19 mouse cellular contexts compared by ENCODE assay signal in the genomic region with DNA sequence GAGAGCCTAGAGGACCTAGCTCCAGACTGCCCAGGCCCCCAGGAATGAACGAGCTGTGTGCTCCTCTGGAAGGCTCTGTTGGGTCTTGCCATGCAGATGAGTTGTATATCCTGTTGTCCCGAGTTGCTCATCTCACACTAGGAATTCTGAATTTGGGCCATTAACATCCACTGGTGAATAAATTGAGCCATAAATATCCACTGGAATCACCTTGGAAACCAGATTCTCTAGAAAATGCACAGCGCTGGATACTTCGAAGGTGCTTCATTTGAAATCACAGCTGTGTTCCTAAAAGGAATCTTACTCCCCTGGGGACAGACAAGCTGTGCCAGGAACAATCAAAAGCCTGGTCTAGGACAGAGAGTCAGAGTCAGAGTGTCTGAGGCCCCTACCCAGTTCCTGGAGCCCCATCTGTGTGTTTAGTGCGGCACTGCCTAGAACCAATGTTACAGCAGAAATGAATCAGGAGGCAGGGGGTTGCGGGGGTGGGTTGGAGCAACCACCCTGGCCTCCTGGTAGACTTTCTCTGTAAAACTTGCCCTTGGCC.
DNase-seq lines count a peak whose midpoint lies in the region; ATAC-seq and TF ChIP-seq lines count a peak whose summit lies in the region.
"Had no signal": no experiment of that assay in that cellular context is flagged by ENCODE, and none has a peak within 500 bp of the region (broad histone marks: within the 10 kb centered on the region; RNA-seq: fewer than 3 reads in every experiment).

No protein-coding gene starts in this region.

- no peaks in the 10 kb centered on the region for H3K36me3 ChIP-seq in heart, embryonic 11.5 days (ENCODE audit: control insufficient read depth, insufficient read depth, low read length)
- peaks cover 10% of the 10 kb centered on the region; the same call in 1 of the 2 replicates for H3K36me3 ChIP-seq in midbrain, embryonic 14.5 days (ENCODE audit: control insufficient read depth, insufficient read depth, low read length)
- no peaks in the 10 kb centered on the region for H3K36me3 ChIP-seq in midbrain, embryonic 11.5 days (ENCODE audit: control insufficient read depth, insufficient read depth, low read length)
- H3K36me3 ChIP-seq in midbrain, embryonic 16.5 days (ENCODE audit: control insufficient read depth, insufficient read depth, low read length): no peaks in the 10 kb centered on the region; the same call in none of the 2 replicates
- H3K36me3 ChIP-seq in thymus, adult 2 months (ENCODE audit: control insufficient read depth, insufficient read depth, low read length): no peaks in the 10 kb centered on the region
- H3K36me3 ChIP-seq: limb, embryonic 13.5 days; liver, embryonic 13.5 days had no signal

- no peaks in the 10 kb centered on the region for H3K9me3 ChIP-seq in heart, embryonic 11.5 days (replicated peaks; ENCODE audit: control insufficient read depth, low read length)
- H3K9me3 ChIP-seq in midbrain, embryonic 14.5 days (ENCODE audit: control insufficient read depth, low read length): no peaks in the 10 kb centered on the region
- H3K9me3 ChIP-seq in midbrain, embryonic 11.5 days (ENCODE audit: control insufficient read depth, low read length): no peaks in the 10 kb centered on the region
- H3K9me3 ChIP-seq in midbrain, embryonic 16.5 days (replicated peaks; ENCODE audit: control insufficient read depth, low read length, poor library complexity, severe bottlenecking): no peaks in the 10 kb centered on the region
- H3K9me3 ChIP-seq: limb, embryonic 13.5 days had no signal

- no peak overlapping the region for H3K4me2 ChIP-seq in heart, embryonic 11.5 days
- H3K4me2 ChIP-seq in midbrain, embryonic 14.5 days (ENCODE audit: low read length): no peak overlapping the region
- no peak overlapping the region for H3K4me2 ChIP-seq in midbrain, embryonic 11.5 days
- no peak overlapping the region for H3K4me2 ChIP-seq in midbrain, embryonic 16.5 days (ENCODE audit: low read length)
- H3K4me2 ChIP-seq: limb, embryonic 13.5 days; liver, embryonic 13.5 days; lung, embryonic 14.5 days had no signal

- DNase-seq in heart, adult 11 months: peak; percentile 62
- DNase-seq in midbrain, embryonic 14.5 days: peak; percentile 28
- no peak for DNase-seq in midbrain, embryonic 11.5 days (ENCODE audit: low spot score, missing footprints)
- no peak for DNase-seq in adrenal gland, adult 8-10 months
- DNase-seq in thymus, adult 2 months: no peak
- DNase-seq: adrenal gland, postnatal 25 days; cerebellum, adult 11-12 months; cerebellum, postnatal 25 days; heart, postnatal 36 days; kidney, postnatal 4 days; liver, embryonic 13.5 days; lung, embryonic 14.5 days; lung, postnatal 36 days; right cerebral cortex, postnatal 14 days; spleen, adult 18-20 months had no signal

- TF ChIP-seq CTCF in thymus, adult 2 months (IDR thresholded peaks at IDR 0.05; ENCODE audit: borderline replicate concordance, control insufficient read depth, extremely low read depth, insufficient read depth, low read length, poor library complexity): no peak

- H3K27ac ChIP-seq in heart, embryonic 11.5 days (ENCODE audit: low read depth, low read length): no peak overlapping the region
- H3K27ac ChIP-seq in midbrain, embryonic 14.5 days (replicated peaks; ENCODE audit: low read depth, low read length): no peak overlapping the region
- H3K27ac ChIP-seq in midbrain, embryonic 11.5 days (ENCODE audit: low read depth, low read length): no peak overlapping the region
- H3K27ac ChIP-seq in midbrain, embryonic 16.5 days (ENCODE audit: low read length): peak overlapping the region; percentile 44; the same call in 1 of the 2 replicates
- H3K27ac ChIP-seq in thymus, adult 2 months (ENCODE audit: control insufficient read depth, insufficient read depth, low read length): no peak overlapping the region
- H3K27ac ChIP-seq: limb, embryonic 13.5 days; liver, embryonic 13.5 days had no signal

- H3K4me3 ChIP-seq in heart, embryonic 11.5 days (ENCODE audit: low read depth, low read length): no peak overlapping the region
- H3K4me3 ChIP-seq in midbrain, embryonic 14.5 days (replicated peaks; ENCODE audit: low read depth, low read length): no peak overlapping the region
- no peak overlapping the region for H3K4me3 ChIP-seq in midbrain, embryonic 11.5 days (ENCODE audit: low read depth, low read length)
- H3K4me3 ChIP-seq in midbrain, embryonic 16.5 days (ENCODE audit: low read depth, low read length): no peak overlapping the region
- H3K4me3 ChIP-seq in thymus, adult 2 months (ENCODE audit: control insufficient read depth, insufficient read depth, low read length): no peak overlapping the region
- H3K4me3 ChIP-seq: limb, embryonic 13.5 days; liver, embryonic 13.5 days had no signal

- no peaks in the 10 kb centered on the region for H3K4me1 ChIP-seq in heart, embryonic 11.5 days (ENCODE audit: control insufficient read depth, insufficient read depth, low read length)
- H3K4me1 ChIP-seq in midbrain, embryonic 14.5 days (ENCODE audit: control insufficient read depth, insufficient read depth, low read length): peaks cover 23% of the 10 kb centered on the region
- no peaks in the 10 kb centered on the region for H3K4me1 ChIP-seq in midbrain, embryonic 11.5 days (ENCODE audit: control insufficient read depth, insufficient read depth, low read length)
- H3K4me1 ChIP-seq in midbrain, embryonic 16.5 days (ENCODE audit: control insufficient read depth, insufficient read depth, low read length): peaks cover 20% of the 10 kb centered on the region
- no peaks in the 10 kb centered on the region for H3K4me1 ChIP-seq in thymus, adult 2 months (replicated peaks; ENCODE audit: control insufficient read depth, insufficient read depth, low read length)
- H3K4me1 ChIP-seq: liver, embryonic 13.5 days had no signal

- no peaks in the 10 kb centered on the region for H3K27me3 ChIP-seq in heart, embryonic 11.5 days (ENCODE audit: control insufficient read depth, insufficient read depth, low read length)
- no peaks in the 10 kb centered on the region for H3K27me3 ChIP-seq in midbrain, embryonic 14.5 days (ENCODE audit: control insufficient read depth, insufficient read depth, low read length)
- H3K27me3 ChIP-seq in midbrain, embryonic 11.5 days (ENCODE audit: control insufficient read depth, insufficient read depth, low read length): no peaks in the 10 kb centered on the region
- no peaks in the 10 kb centered on the region for H3K27me3 ChIP-seq in midbrain, embryonic 16.5 days (ENCODE audit: control insufficient read depth, insufficient read depth, low read depth, low read length)
- H3K27me3 ChIP-seq in thymus, adult 2 months (ENCODE audit: control insufficient read depth, insufficient read depth, low read length): no peaks in the 10 kb centered on the region
- H3K27me3 ChIP-seq: limb, embryonic 13.5 days; liver, embryonic 13.5 days had no signal

- no peak overlapping the region for H3K9ac ChIP-seq in heart, embryonic 11.5 days (ENCODE audit: low read depth, low read length)
- H3K9ac ChIP-seq in midbrain, embryonic 14.5 days (replicated peaks; ENCODE audit: low read length): no peak overlapping the region
- no peak overlapping the region for H3K9ac ChIP-seq in midbrain, embryonic 11.5 days (ENCODE audit: low read length)
- H3K9ac ChIP-seq in midbrain, embryonic 16.5 days (ENCODE audit: low read depth, low read length): no peak overlapping the region
- H3K9ac ChIP-seq: limb, embryonic 13.5 days; liver, embryonic 13.5 days; lung, embryonic 14.5 days had no signal

- TF ChIP-seq POLR2A in thymus, adult 2 months (IDR thresholded peaks at IDR 0.05; ENCODE audit: control insufficient read depth, extremely low read depth, insufficient read depth, low read length, poor library complexity): no peak

- no peak for ATAC-seq in heart, embryonic 11.5 days (replicated peaks; ENCODE audit: insufficient number of reproducible peaks, low FRiP score, low TSS enrichment)
- no peak for ATAC-seq in midbrain, embryonic 14.5 days (ENCODE audit: low FRiP score, low TSS enrichment)
- no peak for ATAC-seq in midbrain, embryonic 11.5 days (ENCODE audit: low FRiP score)
- ATAC-seq in midbrain, embryonic 16.5 days: no peak
- ATAC-seq: intestine, embryonic 16.5 days had no signal

- 81% methylated on average over 6 of the region's 6 CpGs for WGBS in heart, embryonic 11.5 days (ENCODE audit: insufficient replicate concordance)
- WGBS in midbrain, embryonic 14.5 days: 61% methylated on average over 6 of the region's 6 CpGs
- WGBS in midbrain, embryonic 11.5 days: 81% methylated on average over 6 of the region's 6 CpGs
- WGBS in midbrain, embryonic 16.5 days: 56% methylated on average over 6 of the region's 6 CpGs
- 93% methylated on average over 6 of the region's 6 CpGs for WGBS in thymus, adult 2 months

Comparison
In these comparisons a context has a peak if more than half of its experiments do, and no peak if none do; other contexts are left out.
1. DNase-seq: peak in heart, adult 11 months (single experiment) and midbrain, embryonic 14.5 days (single experiment); none in midbrain, embryonic 11.5 days (single experiment), adrenal gland, adult 8-10 months (single experiment) and thymus, adult 2 months (single experiment).